Mouse (Mus musculus) hematopoietic stem cell, adult 5-6 weeks (primary cell): ENCODE results near the gene Mthfs. TPM values are rescaled to one million over a fixed set of nuclear protein-coding genes. Genes with fewer than 3 reads are reported as not detected.
"Not testable (repeated sequence)": the region's sequence is repeated elsewhere in the genome, so short reads cannot be mapped to it uniquely, and the experiment has no call there.

Source experiments
- ATAC-seq, 2 experiments: fragments of 125-278 bp in 1 of 2; replicated peaks in 1 of 2; 2 replicates each; pipeline ENCODE4 v1.8.0; 2016 to 2017; ENCODE audit warnings: inconsistent platforms in 2 of 2, mild to moderate bottlenecking in 2 of 2, moderate number of reproducible peaks in 2 of 2, low read depth in 1 of 2, moderate TSS enrichment in 1 of 2; ENCODE audit not compliant: low FRiP score in 2 of 2, poor library complexity in 2 of 2, severe bottlenecking in 2 of 2, insufficient read depth in 1 of 2, low TSS enrichment in 1 of 2
- total RNA-seq: library from RNA; stranded (forward); fragments of 172-1452, 232-1000 nt; gene quantifications from 2 replicates; pipeline ENCODE4 v1.2.3, GENCODE M21; 2017

The Mthfs gene
- total RNA-seq, 1 experiment from 2014 or later = 8.2 TPM

- peak; percentile 52 to 69; a peak in 3 of 4 replicates for ATAC-seq
Observed at GRCm38 (mm10) chr9:89230897-89231497, 20.5 kb downstream of the Mthfs start.

GRCm38 (mm10) chr9:89237131-89237530, 26.7 kb downstream of the Mthfs start:
- not testable (repeated sequence) for ATAC-seq

- peak in 1 of 2 experiments; percentile 17; a peak in 1 of 4 replicates for ATAC-seq
Observed at GRCm38 (mm10) chr9:89238976-89239505, 28.6 kb downstream of the Mthfs start.

GRCm38 (mm10) chr9:89240516-89241019, 30.1 kb downstream of the Mthfs start:
- ATAC-seq = not testable (repeated sequence)

GRCm38 (mm10) chr9:89253400-89253799, 42.9 kb downstream of the Mthfs start:
- ATAC-seq = no peak; a peak in 1 of 4 replicates

GRCm38 (mm10) chr9:89256556-89257335, 46.3 kb downstream of the Mthfs start:
- ATAC-seq = peak; percentile 65 to 77

GRCm38 (mm10) chr9:89263968-89264367, 53.5 kb downstream of the Mthfs start:
- ATAC-seq = no peak

- no peak for ATAC-seq
Observed at GRCm38 (mm10) chr9:89264571-89264970, 54.1 kb downstream of the Mthfs start.

- peak; percentile 65 to 68 for ATAC-seq
Observed at GRCm38 (mm10) chr9:89267093-89267492, 56.6 kb downstream of the Mthfs start.

GRCm38 (mm10) chr9:89267572-89267971, 57.1 kb downstream of the Mthfs start:
- peak; percentile 17 to 41; a peak in 2 of 4 replicates for ATAC-seq

- ATAC-seq = no peak
Observed at GRCm38 (mm10) chr9:89270376-89270775, 59.9 kb downstream of the Mthfs start.

GRCm38 (mm10) chr9:89273766-89274165, 63.3 kb downstream of the Mthfs start:
- ATAC-seq = no peak

GRCm38 (mm10) chr9:89278207-89278606, 67.7 kb downstream of the Mthfs start:
- no peak for ATAC-seq

- ATAC-seq = peak in 1 of 2 experiments; percentile 32; a peak in 1 of 4 replicates
Observed at GRCm38 (mm10) chr9:89282374-89283068, 72.0 kb downstream of the Mthfs start.

GRCm38 (mm10) chr9:89288037-89288436, 77.6 kb downstream of the Mthfs start:
- ATAC-seq = no peak

GRCm38 (mm10) chr9:89293364-89293763, 82.9 kb downstream of the Mthfs start:
- peak; percentile 88 to 96 for ATAC-seq

GRCm38 (mm10) chr9:89294121-89294520, 83.6 kb downstream of the Mthfs start:
- no peak for ATAC-seq

GRCm38 (mm10) chr9:89305637-89306036, 95.2 kb downstream of the Mthfs start:
- no peak for ATAC-seq
